Mouse (Mus musculus) heart, embryonic 16.5 days (tissue): ENCODE measurements around the gene Irs3. TPM values are rescaled to one million over a fixed set of nuclear protein-coding genes. Genes with fewer than 3 reads are reported as not detected.
A peak's percentile ranks its signal among the peaks of the same experiment; 100 is the strongest.

Experiments
- ATAC-seq: fragments of 200-750 bp; cut with Nextera tagmentation; replicated peaks from 2 replicates; pipeline ENCODE4 v1.8.0; 2017; ENCODE audit warnings: moderate number of reproducible peaks; ENCODE audit not compliant: insufficient read depth, low FRiP score; ENCODE audit errors: extremely low read depth
- H3K27ac ChIP-seq: fragments of 300-500 bp; sonication (generic); 2 replicates; pipeline ENCODE4 v1.5.1; 2014; ENCODE audit warnings: mild to moderate bottlenecking, low read length, control low read depth, moderate library complexity
- H3K27me3 ChIP-seq: fragments of 300-500 bp; sonication (generic); 2 replicates; pipeline ENCODE4 v1.6.1; 2014; ENCODE audit warnings: low read length, mixed read lengths; ENCODE audit not compliant: control insufficient read depth, insufficient read depth
- H3K36me3 ChIP-seq: fragments of 300-500 bp; sonication (generic); 2 replicates; pipeline ENCODE4 v1.6.1; 2014; ENCODE audit not compliant: control insufficient read depth, insufficient read depth
- H3K4me1 ChIP-seq: fragments of 300-500 bp; sonication (generic); 2 replicates; pipeline ENCODE4 v1.6.1; 2014; ENCODE audit warnings: low read length, mixed read lengths; ENCODE audit not compliant: control insufficient read depth, insufficient read depth
- H3K4me2 ChIP-seq: fragments of 300-500 bp; sonication (generic); 2 replicates; pipeline ENCODE4 v1.6.1; 2014; ENCODE audit warnings: low read depth, mild to moderate bottlenecking, control low read depth, low read length
- H3K4me3 ChIP-seq: fragments of 300-500 bp; sonication (generic); 2 replicates; pipeline ENCODE4 v1.5.1; 2014; ENCODE audit warnings: mild to moderate bottlenecking, control low read depth, low read length
- H3K9ac ChIP-seq: fragments of 300-500 bp; sonication (generic); 2 replicates; pipeline ENCODE4 v1.6.1; 2014; ENCODE audit warnings: low read length, control low read depth
- H3K9me3 ChIP-seq: fragments of 300-500 bp; sonication (generic); replicated peaks from 2 replicates; pipeline ENCODE4 v1.6.1; 2016; ENCODE audit warnings: low read length; ENCODE audit not compliant: control insufficient read depth
- WGBS: fragments of 180-500 bp; shearing (Covaris S2); extraction: QIAGEN DNeasy Blood & Tissue Kit; methylation state at CpG from one replicate; pipeline ENCODE4 v1.1.7; 2014; 5-methylcytosine and 5-hydroxymethylcytosine counted together
- polyA plus RNA-seq: library from polyadenylated mRNA; unstranded; fragments of >200 nt; fragmentation: Nextera tagmentation; extraction: Ambion mirVana; gene quantifications from 2 replicates; pipeline ENCODE4 v1.2.1, GENCODE M21; 2015

Gene Irs3
- polyA plus RNA-seq, 1 experiment from 2014 or later = 0.20 TPM

DNA sequence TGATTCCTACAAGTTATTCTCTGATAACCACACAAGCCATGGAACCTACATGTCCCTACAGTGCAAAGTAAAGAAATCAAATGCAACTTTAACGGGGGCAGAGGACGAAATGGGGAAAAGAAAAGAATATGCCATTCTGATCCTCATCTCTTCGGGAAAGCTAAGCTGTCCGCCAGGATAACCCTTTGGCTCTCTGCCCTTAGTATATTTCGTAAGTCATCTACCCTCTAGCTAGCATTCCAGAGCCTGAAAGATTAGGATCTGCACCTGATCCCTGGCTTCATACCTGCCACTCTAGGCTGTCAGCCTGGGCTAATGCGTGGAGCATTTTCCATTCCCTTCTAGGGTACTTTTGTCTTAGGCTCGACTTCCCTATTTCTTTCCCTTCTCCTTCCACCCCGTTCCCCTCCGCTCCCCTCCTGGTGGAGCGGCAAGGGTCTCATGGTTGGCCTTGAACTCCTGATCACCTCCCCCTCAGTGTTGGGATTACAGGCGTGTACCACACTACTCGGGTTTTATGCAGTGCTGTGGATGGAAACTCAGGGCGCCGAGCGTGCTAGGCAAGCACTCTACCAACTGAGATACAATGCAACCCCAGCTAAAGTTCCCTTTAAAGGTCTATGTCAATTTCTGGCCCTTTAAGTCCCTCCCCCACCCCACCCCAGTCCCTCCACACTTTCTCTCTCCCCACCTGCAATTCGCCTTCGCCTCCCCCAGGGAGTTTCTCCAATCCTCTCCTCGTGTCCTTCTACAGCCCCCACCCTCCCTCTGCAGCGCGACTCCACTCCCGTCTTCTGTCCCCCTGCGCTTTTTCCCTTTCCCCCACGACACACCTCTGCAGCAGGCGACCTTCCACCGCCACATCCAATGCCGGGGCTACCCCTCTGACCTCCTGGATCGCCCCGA lies 38.1 kb upstream of the Irs3 start:
- no peaks in the 10 kb centered on the region for H3K27me3 ChIP-seq
- ATAC-seq = peak; percentile 2; the same call in 1 of the 2 replicates
- H3K9me3 ChIP-seq = no peaks in the 10 kb centered on the region
- H3K9ac ChIP-seq = peak overlapping the region; percentile 81
- peaks cover 15% of the 10 kb centered on the region for H3K4me1 ChIP-seq
- H3K4me2 ChIP-seq = peak overlapping the region; percentile 96
- H3K4me3 ChIP-seq = peak overlapping the region; percentile 87
- 7% methylated on average over 25 of the region's 28 CpGs for WGBS
- H3K36me3 ChIP-seq = no peaks in the 10 kb centered on the region
- peak overlapping the region; percentile 84 for H3K27ac ChIP-seq

DNA sequence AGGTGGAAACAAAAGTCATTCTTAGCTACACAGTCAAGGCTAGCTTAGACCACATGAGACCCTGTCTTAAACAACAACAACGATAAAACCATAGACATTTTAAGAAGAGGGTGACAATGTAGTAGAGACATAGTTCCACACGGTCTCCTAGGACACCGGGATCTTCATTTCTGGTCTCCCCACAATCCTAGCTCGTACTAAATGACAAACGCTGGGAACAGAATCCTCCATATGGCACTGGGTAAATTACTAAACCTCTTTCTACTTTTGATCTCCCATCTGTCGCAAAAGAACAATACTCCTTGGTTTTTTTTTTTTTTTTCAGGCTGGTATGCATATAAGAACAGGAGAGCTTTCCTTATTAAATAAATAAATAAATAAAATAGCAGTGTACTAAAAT lies 37.0 kb upstream of the Irs3 start:
- WGBS = 90% methylated on average over 6 of the region's 6 CpGs
- Histone ChIP-seq H3K27ac (no peak overlapping the region), H3K36me3 (peaks cover under 1% of the 10 kb centered on the region; the same call in 1 of the 2 replicates), H3K4me2 (no peak overlapping the region), H3K4me3 (no peak overlapping the region), H3K27me3 (no peaks in the 10 kb centered on the region), H3K9me3 (no peaks in the 10 kb centered on the region), H3K4me1 (peaks cover 15% of the 10 kb centered on the region), H3K9ac (no peak overlapping the region)
- ATAC-seq = no peak

DNA sequence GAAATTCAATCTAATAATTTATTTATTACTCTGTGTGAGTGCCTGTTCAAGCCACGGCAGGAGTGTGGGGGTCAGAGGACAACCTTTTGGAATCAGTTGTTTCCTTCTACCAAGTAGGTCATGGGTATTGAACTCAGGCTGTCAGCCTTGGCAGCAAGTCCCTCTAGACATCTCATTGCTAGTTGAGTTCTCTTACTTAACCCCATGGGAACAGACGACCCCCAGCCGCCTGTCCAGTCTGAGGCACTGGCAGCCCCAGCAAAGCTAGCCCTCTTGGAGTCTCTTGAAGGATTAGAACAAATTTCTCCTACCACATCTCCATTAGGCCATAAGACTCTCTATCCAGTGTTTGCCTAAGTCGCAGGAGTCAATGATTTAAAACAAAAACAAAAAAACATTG lies 34.2 kb upstream of the Irs3 start:
- ATAC-seq = no peak
- H3K36me3 ChIP-seq = peaks cover 4% of the 10 kb centered on the region; the same call in 1 of the 2 replicates
- no peak overlapping the region for H3K4me3 ChIP-seq
- H3K9ac ChIP-seq = no peak overlapping the region
- no peaks in the 10 kb centered on the region for H3K27me3 ChIP-seq
- peaks cover 15% of the 10 kb centered on the region for H3K4me1 ChIP-seq
- H3K9me3 ChIP-seq = no peaks in the 10 kb centered on the region
- H3K4me2 ChIP-seq = no peak overlapping the region
- no peak overlapping the region for H3K27ac ChIP-seq
- 83% methylated on average over 4 of the region's 4 CpGs for WGBS

DNA sequence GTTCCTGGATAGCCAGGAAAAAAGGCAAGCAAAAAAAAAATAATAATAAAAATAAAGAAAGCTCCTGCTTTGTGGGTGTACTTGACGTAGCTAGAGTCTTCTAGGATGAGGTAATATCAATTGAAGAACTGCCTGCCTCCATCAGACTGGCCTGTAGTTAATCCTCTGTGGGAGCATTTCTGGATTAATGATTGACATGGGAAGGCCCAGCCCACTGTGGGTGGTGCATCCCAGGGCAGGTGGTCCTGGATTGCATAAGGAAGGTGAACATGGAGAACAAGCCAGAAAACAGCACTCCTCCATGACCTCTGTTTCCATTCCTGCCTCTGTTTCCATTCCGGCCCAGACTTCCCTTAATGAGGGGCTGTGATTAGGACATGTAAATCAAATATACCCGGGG lies 33.2 kb upstream of the Irs3 start:
- Histone ChIP-seq H3K36me3 (peaks cover 4% of the 10 kb centered on the region; the same call in 1 of the 2 replicates), H3K4me2 (no peak overlapping the region), H3K4me3 (no peak overlapping the region), H3K27me3 (no peaks in the 10 kb centered on the region), H3K9me3 (no peaks in the 10 kb centered on the region), H3K4me1 (peaks cover 15% of the 10 kb centered on the region), H3K9ac (no peak overlapping the region), H3K27ac (no peak overlapping the region)
- no peak for ATAC-seq
- 83% methylated on average over 3 of the region's 3 CpGs for WGBS

DNA sequence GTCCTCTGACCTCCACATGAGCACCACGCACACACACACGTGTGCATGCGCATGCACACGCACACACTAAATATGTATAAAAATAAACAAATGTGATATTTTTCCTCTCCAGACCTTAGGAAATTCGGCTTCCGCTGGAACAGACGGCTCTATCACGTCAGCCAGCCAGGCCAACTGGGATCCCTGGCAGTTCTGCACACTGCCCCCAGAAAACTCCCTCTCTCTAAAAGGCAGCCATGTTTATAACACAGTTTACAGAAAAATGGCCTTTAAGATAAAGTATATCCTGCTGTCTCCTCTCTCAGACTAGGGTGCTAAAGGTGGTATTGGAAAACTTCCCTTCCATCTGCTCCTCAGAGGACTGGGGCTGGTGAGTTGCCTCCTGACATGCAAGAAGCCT lies 32.3 kb upstream of the Irs3 start:
- H3K27ac ChIP-seq = no peak overlapping the region
- no peak overlapping the region for H3K9ac ChIP-seq
- whole genome bisulfite sequencing = 94% methylated on average over 8 of the region's 8 CpGs
- H3K4me2 ChIP-seq = no peak overlapping the region
- ATAC-seq = no peak
- peaks cover 6% of the 10 kb centered on the region for H3K4me1 ChIP-seq
- peaks cover 4% of the 10 kb centered on the region; the same call in 1 of the 2 replicates for H3K36me3 ChIP-seq
- no peak overlapping the region for H3K4me3 ChIP-seq
- H3K9me3 ChIP-seq = no peaks in the 10 kb centered on the region
- no peaks in the 10 kb centered on the region for H3K27me3 ChIP-seq

DNA sequence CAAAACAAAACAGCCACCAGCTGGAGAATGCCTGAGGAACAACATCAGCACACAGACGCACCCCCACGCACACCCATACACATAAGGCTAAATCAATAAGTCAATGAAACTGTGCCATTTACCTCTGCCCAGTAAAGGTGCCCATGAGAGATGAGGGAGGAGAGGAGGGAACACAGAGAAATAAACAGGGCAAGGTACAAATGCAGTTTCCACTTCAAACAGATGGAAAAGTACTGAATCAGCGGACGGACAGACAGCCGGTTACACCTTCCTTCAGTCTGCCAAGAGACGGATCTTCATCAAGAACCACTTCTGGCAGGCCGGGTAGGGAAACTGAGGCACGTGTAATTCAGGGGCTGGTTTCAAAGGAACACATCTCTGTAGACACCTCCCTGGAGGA lies 29.3 kb upstream of the Irs3 start:
- ATAC-seq = no peak
- WGBS = 91% methylated on average over 8 of the region's 8 CpGs
- no peaks in the 10 kb centered on the region for H3K9me3 ChIP-seq

DNA sequence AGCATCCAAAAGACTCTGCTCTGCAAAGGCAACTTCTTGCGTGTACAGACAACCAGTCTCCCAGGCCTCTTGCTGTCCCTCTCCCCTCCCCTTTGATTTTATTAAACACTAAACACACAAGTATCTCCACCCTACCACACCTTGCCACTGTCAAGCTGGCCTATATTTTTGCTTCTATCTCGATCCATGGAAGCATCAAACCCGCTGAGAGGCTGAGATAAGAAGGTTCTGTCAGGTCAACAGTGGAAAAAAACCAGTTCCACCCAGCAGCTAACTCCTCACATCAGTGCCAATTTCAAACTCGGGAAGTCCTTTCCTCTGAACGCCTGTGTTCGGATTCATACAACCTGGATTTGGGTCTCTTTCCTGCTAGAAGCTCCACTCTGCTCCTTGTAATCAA lies 27.5 kb upstream of the Irs3 start:
- WGBS = 72% methylated on average over 6 of the region's 6 CpGs
- H3K4me3 ChIP-seq = no peak overlapping the region
- no peak overlapping the region for H3K27ac ChIP-seq
- no peak overlapping the region for H3K9ac ChIP-seq
- no peak for ATAC-seq
- H3K4me1 ChIP-seq = peaks cover 24% of the 10 kb centered on the region
- H3K4me2 ChIP-seq = no peak overlapping the region
- no peaks in the 10 kb centered on the region for H3K27me3 ChIP-seq
- no peaks in the 10 kb centered on the region for H3K9me3 ChIP-seq
- H3K36me3 ChIP-seq = peaks cover 4% of the 10 kb centered on the region; the same call in 1 of the 2 replicates

More for the DNA sequence above, 29.3 kb upstream of the Irs3 start:
- Histone ChIP-seq H3K4me2 (no peak overlapping the region), H3K27ac (no peak overlapping the region), H3K9ac (no peak overlapping the region), H3K4me3 (no peak overlapping the region), H3K27me3 (no peaks in the 10 kb centered on the region), H3K4me1 (peaks cover 19% of the 10 kb centered on the region), H3K36me3 (peaks cover 4% of the 10 kb centered on the region; the same call in 1 of the 2 replicates)

DNA sequence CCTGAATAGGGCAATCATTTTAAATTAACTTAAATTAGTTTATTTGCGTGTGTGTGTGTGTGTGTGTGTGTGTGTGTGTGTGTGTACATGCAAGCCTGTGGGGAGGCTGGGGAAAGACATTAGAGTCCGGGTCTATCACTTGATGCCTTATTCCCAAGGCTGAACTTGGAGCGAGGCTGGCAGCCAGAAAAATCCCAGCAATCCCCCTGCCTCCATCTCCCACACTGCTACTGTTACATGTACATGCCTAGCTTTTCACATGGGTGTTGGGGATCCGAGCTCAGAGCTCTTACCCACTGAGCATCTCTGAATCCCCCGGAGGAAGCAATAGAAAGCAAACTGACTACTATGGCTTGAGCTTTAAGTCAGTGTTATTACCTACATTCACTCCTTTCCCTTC lies 26.8 kb upstream of the Irs3 start:
- no peak overlapping the region for H3K4me3 ChIP-seq
- H3K27ac ChIP-seq = peak overlapping the region; percentile 89
- no peak overlapping the region for H3K4me2 ChIP-seq
- WGBS = 68% methylated on average over 5 of the region's 5 CpGs
- no peaks in the 10 kb centered on the region for H3K27me3 ChIP-seq
- H3K9me3 ChIP-seq = no peaks in the 10 kb centered on the region
- no peak overlapping the region for H3K9ac ChIP-seq
- peaks cover 24% of the 10 kb centered on the region for H3K4me1 ChIP-seq
- ATAC-seq = no peak
- peaks cover 5% of the 10 kb centered on the region for H3K36me3 ChIP-seq

DNA sequence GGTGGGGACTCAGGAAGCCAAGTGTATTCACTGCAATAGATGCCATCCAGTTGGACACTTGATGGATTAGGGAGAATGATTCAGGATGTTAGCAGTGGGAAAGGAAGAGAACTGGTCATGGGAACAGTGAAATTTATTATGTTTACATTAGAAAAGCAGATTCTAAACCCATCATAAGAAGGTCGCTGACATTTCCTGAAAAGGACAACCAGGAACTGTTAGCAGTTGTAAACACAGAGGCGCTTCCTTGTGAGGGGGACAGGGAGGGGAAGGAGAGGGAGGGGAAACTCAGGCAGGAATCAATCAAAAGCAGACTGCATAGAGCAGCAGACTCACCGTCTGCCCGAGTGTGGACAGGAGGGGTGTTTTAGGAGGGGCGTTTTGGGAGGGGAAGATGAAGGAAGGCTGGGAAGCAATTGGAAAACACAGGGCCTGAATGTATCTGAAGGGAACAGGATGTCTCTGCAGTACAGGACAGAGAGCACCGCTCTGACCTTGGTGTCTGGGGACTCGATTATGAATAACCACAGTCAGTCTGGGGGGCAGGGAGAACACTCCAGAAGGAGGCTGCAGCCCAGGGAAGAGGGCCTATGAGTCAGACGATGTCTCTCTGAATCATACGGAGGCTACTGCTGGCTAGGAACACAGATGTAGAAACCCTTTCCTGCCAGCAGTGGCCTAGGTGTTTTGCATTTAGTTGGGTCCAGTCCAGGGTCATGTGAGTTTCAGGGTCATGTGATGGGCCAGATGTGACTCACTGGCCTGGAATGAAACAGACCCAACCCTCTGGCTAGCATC lies 26.1 kb upstream of the Irs3 start:
- Histone ChIP-seq H3K4me3 (no peak overlapping the region), H3K27me3 (no peaks in the 10 kb centered on the region), H3K4me2 (peak overlapping the region; percentile 26), H3K4me1 (peaks cover 24% of the 10 kb centered on the region), H3K27ac (peak overlapping the region; percentile 89), H3K36me3 (peaks cover 3% of the 10 kb centered on the region; the same call in 1 of the 2 replicates), H3K9ac (peak overlapping the region; percentile 51), H3K9me3 (no peaks in the 10 kb centered on the region)
- WGBS = 11% methylated on average over 9 of the region's 9 CpGs
- peak; percentile 88 for ATAC-seq
